ENCODE assay signal across 27 mouse cellular contexts in the genomic region with DNA sequence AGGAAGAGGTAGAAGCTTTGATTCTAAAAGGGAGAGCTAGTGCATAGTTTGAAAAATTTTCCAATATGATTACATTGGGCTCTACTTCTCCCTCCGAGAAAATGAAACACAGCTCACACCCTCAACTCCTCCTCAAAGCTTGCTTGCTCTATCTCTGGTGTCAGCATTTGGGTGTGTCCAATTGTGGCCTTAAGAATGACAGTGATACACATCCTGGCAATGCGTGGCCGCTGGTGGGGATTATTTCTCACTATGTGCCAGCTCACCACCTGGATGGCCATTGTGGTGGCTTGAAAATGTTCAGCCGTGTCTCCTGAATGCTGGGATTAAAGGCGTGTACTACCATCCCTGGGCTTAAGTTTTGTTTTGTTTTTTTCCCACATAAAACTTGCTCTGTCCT.
DNase-seq lines count a peak whose midpoint lies in the region; ATAC-seq lines count a peak whose summit lies in the region.
"Had no signal": no experiment of that assay in that cellular context is flagged by ENCODE, and none has a peak within 500 bp of the region (broad histone marks: within the 10 kb centered on the region; RNA-seq: fewer than 3 reads in every experiment).

No protein-coding gene starts in this region.

- H3K4me2 ChIP-seq in liver, embryonic 13.5 days = peak overlapping the region; percentile 45
- H3K4me2 ChIP-seq: embryonic facial prominence, embryonic 13.5 days; forebrain, embryonic 12.5 days; heart, embryonic 12.5 days; hindbrain, embryonic 12.5 days; limb, embryonic 15.5 days; midbrain, embryonic 15.5 days; neural tube, embryonic 13.5 days; stomach, embryonic 15.5 days had no signal

- intact Hi-C loops in heart, postnatal 36 days (cut with DNase I) = no loop called here

- H3K27ac ChIP-seq in liver, embryonic 13.5 days = no peak overlapping the region
- H3K27ac ChIP-seq: embryonic facial prominence, embryonic 13.5 days; forebrain, embryonic 12.5 days; gastrocnemius, adult 2 months; hindbrain, embryonic 12.5 days; limb, embryonic 15.5 days; midbrain, embryonic 15.5 days; neural tube, embryonic 13.5 days; stomach, embryonic 15.5 days had no signal

- no peak overlapping the region for H3K9ac ChIP-seq in liver, embryonic 13.5 days
- H3K9ac ChIP-seq: embryonic facial prominence, embryonic 13.5 days; forebrain, embryonic 12.5 days; heart, embryonic 12.5 days; hindbrain, embryonic 12.5 days; limb, embryonic 15.5 days; midbrain, embryonic 15.5 days; neural tube, embryonic 13.5 days; stomach, embryonic 15.5 days had no signal

- H3K36me3 ChIP-seq in liver, embryonic 13.5 days = no peaks in the 10 kb centered on the region
- H3K36me3 ChIP-seq: embryonic facial prominence, embryonic 13.5 days; forebrain, embryonic 12.5 days; heart, embryonic 12.5 days; limb, embryonic 15.5 days; midbrain, embryonic 15.5 days; neural tube, embryonic 13.5 days; stomach, embryonic 15.5 days had no signal

- no peaks in the 10 kb centered on the region for H3K9me3 ChIP-seq in liver, embryonic 13.5 days (replicated peaks)
- H3K9me3 ChIP-seq: embryonic facial prominence, embryonic 13.5 days; forebrain, embryonic 12.5 days; heart, embryonic 12.5 days; hindbrain, embryonic 12.5 days; limb, embryonic 15.5 days; midbrain, embryonic 15.5 days; neural tube, embryonic 13.5 days; stomach, embryonic 15.5 days had no signal

- DNase-seq in heart, adult 11 months = peak; percentile 88
- DNase-seq in heart, postnatal 36 days = no peak
- DNase-seq in c-Kit-positive CD71-positive TER-119-negative erythroid progenitor cells, embryonic 14.5 days (ENCODE audit: low read depth) = peak; percentile 56
- DNase-seq in liver, embryonic 13.5 days = peak; percentile 23
- DNase-seq in kidney, adult 18-20 months = no peak
- no peak for DNase-seq in right cerebral cortex, postnatal 14 days
- no peak for DNase-seq in kidney, postnatal 10 days
- DNase-seq: adrenal gland, postnatal 36 days; cerebellum, adult 2 months; cerebellum, postnatal 25 days; embryo, embryonic 11 days; gastrocnemius, adult 2 months; heart, postnatal 10 days; kidney, adult 11 months; left cerebral cortex, postnatal 4 days; thymus, adult 18-20 months; thymus, postnatal 36 days had no signal

- peaks cover 80% of the 10 kb centered on the region for H3K4me1 ChIP-seq in liver, embryonic 13.5 days (replicated peaks)
- H3K4me1 ChIP-seq: midbrain, embryonic 15.5 days had no signal

- peak overlapping the region; percentile 29 for H3K4me3 ChIP-seq in liver, embryonic 13.5 days (replicated peaks)
- H3K4me3 ChIP-seq: embryonic facial prominence, embryonic 13.5 days; erythroblast, embryonic 14.5 days; forebrain, embryonic 12.5 days; gastrocnemius, adult 2 months; heart, embryonic 12.5 days; hindbrain, embryonic 12.5 days; limb, embryonic 15.5 days; midbrain, embryonic 15.5 days; neural tube, embryonic 13.5 days; stomach, embryonic 15.5 days had no signal

- H3K27me3 ChIP-seq in liver, embryonic 13.5 days = no peaks in the 10 kb centered on the region
- H3K27me3 ChIP-seq: embryonic facial prominence, embryonic 13.5 days; forebrain, embryonic 12.5 days; hindbrain, embryonic 12.5 days; limb, embryonic 15.5 days; midbrain, embryonic 15.5 days; neural tube, embryonic 13.5 days; stomach, embryonic 15.5 days had no signal

- 24% methylated on average over 5 of the region's 5 CpGs for WGBS in liver, embryonic 13.5 days (ENCODE audit: insufficient replicate concordance)

- ATAC-seq in liver, embryonic 13.5 days (ENCODE audit: low read depth) = peak; percentile 66
- ATAC-seq in megakaryocyte-erythroid progenitor cell, adult 5-6 weeks (replicated peaks; ENCODE audit: low FRiP score, low TSS enrichment, poor library complexity, severe bottlenecking) = peak; percentile 91
- ATAC-seq: midbrain, embryonic 15.5 days had no signal

Comparison
In these comparisons a context has a peak if more than half of its experiments do, and no peak if none do; other contexts are left out.
1. DNase-seq: peak in heart, adult 11 months (single experiment), c-Kit-positive CD71-positive TER-119-negative erythroid progenitor cells, embryonic 14.5 days (single experiment) and liver, embryonic 13.5 days (single experiment); none in heart, postnatal 36 days (0 of 2), kidney, adult 18-20 months (single experiment), right cerebral cortex, postnatal 14 days (single experiment) and kidney, postnatal 10 days (single experiment).